Mouse (Mus musculus): ENCODE data around the gene Dhdh. TPM values are rescaled to one million over a fixed set of nuclear protein-coding genes. Genes with fewer than 3 reads are reported as not detected.

Gene Dhdh
- total and polyA plus RNA-seq, 2 experiments = 37.7 to 73.7 TPM

GRCm38 (mm10) chr7:45515436-45515835, 26.8 kb upstream of the Dhdh start:
- WGBS = 61% methylated on average over 16 of the region's 16 CpGs
- no peak overlapping the region for H3K4me3 ChIP-seq (ENCODE audit: insufficient read depth, low read depth, low read length)
- no peak overlapping the region for H3K27ac ChIP-seq (replicated peaks; ENCODE audit: insufficient read depth, low read depth, low read length)

GRCm38 (mm10) chr7:45514411-45514810, 25.8 kb upstream of the Dhdh start:
- H3K9ac ChIP-seq (ENCODE audit: low read depth, low read length) = no peak overlapping the region
- H3K36me3 ChIP-seq (ENCODE audit: control insufficient read depth, insufficient read depth, low read length) = no peaks in the 10 kb centered on the region
- no peak for DNase-seq (ENCODE audit: extremely low read depth, low read depth, low spot score)
- no peaks in the 10 kb centered on the region; the same call in 1 of the 2 replicates for H3K79me2 ChIP-seq (ENCODE audit: control insufficient read depth, insufficient read depth, low read length)
- H3K4me1 ChIP-seq (ENCODE audit: control insufficient read depth, insufficient read depth, low read length) = peaks cover 2% of the 10 kb centered on the region; the same call in 1 of the 2 replicates
- WGBS = 95% methylated on average over 7 of the region's 7 CpGs
- H3K4me3 ChIP-seq (ENCODE audit: insufficient read depth, low read depth, low read length) = no peak overlapping the region
- H3K27me3 ChIP-seq (ENCODE audit: control insufficient read depth, insufficient read depth, low read length) = no peaks in the 10 kb centered on the region
- no peak overlapping the region for H3K27ac ChIP-seq (replicated peaks; ENCODE audit: insufficient read depth, low read depth, low read length)
- TF ChIP-seq CTCF (IDR thresholded peaks at IDR 0.05; ENCODE audit: low read depth, low read length) (no peak), POLR2A (IDR thresholded peaks at IDR 0.05; ENCODE audit: extremely low read depth, insufficient read depth, low read length) (no peak)

More at GRCm38 (mm10) chr7:45515436-45515835, 26.8 kb upstream of the Dhdh start:
- no peaks in the 10 kb centered on the region for H3K79me2 ChIP-seq (ENCODE audit: control insufficient read depth, insufficient read depth, low read length)
- H3K4me1 ChIP-seq (ENCODE audit: control insufficient read depth, insufficient read depth, low read length) = no peaks in the 10 kb centered on the region
- H3K36me3 ChIP-seq (ENCODE audit: control insufficient read depth, insufficient read depth, low read length) = no peaks in the 10 kb centered on the region
- TF ChIP-seq CTCF (IDR thresholded peaks at IDR 0.05; ENCODE audit: low read depth, low read length) = no peak
- no peak for TF ChIP-seq POLR2A (IDR thresholded peaks at IDR 0.05; ENCODE audit: extremely low read depth, insufficient read depth, low read length)
- no peak for DNase-seq (ENCODE audit: extremely low read depth, low read depth, low spot score)
- no peak overlapping the region for H3K9ac ChIP-seq (ENCODE audit: low read depth, low read length)
- H3K27me3 ChIP-seq (ENCODE audit: control insufficient read depth, insufficient read depth, low read length) = no peaks in the 10 kb centered on the region

GRCm38 (mm10) chr7:45509912-45510787, 21.5 kb upstream of the Dhdh start, which contains the start of gene Nucb1:
Gene Nucb1, minus strand, starts transcription at chr7:45510406.
- Histone ChIP-seq H3K27ac (replicated peaks; ENCODE audit: insufficient read depth, low read depth, low read length) (peak within 1 kb of the TSS; percentile 84), H3K27me3 (ENCODE audit: control insufficient read depth, insufficient read depth, low read length) (no peaks in the 10 kb centered on the region), H3K4me1 (ENCODE audit: control insufficient read depth, insufficient read depth, low read length) (peaks cover 13% of the 10 kb centered on the region), H3K36me3 (ENCODE audit: control insufficient read depth, insufficient read depth, low read length) (no peaks in the 10 kb centered on the region), H3K9ac (ENCODE audit: low read depth, low read length) (peak within 1 kb of the TSS; percentile 80), H3K79me2 (ENCODE audit: control insufficient read depth, insufficient read depth, low read length) (peaks cover 8% of the 10 kb centered on the region; the same call in 1 of the 2 replicates), H3K4me3 (ENCODE audit: insufficient read depth, low read depth, low read length) (peak within 1 kb of the TSS; percentile 76)
- peak; percentile 85 for DNase-seq (ENCODE audit: extremely low read depth, low read depth, low spot score)
- WGBS = under 1% methylated on average over 44 of the region's 44 CpGs
- TF ChIP-seq POLR2A (IDR thresholded peaks at IDR 0.05; ENCODE audit: extremely low read depth, insufficient read depth, low read length) (peak; percentile 64; the same call in 1 of the 2 replicates), CTCF (IDR thresholded peaks at IDR 0.05; ENCODE audit: low read depth, low read length) (no peak)

DNA sequence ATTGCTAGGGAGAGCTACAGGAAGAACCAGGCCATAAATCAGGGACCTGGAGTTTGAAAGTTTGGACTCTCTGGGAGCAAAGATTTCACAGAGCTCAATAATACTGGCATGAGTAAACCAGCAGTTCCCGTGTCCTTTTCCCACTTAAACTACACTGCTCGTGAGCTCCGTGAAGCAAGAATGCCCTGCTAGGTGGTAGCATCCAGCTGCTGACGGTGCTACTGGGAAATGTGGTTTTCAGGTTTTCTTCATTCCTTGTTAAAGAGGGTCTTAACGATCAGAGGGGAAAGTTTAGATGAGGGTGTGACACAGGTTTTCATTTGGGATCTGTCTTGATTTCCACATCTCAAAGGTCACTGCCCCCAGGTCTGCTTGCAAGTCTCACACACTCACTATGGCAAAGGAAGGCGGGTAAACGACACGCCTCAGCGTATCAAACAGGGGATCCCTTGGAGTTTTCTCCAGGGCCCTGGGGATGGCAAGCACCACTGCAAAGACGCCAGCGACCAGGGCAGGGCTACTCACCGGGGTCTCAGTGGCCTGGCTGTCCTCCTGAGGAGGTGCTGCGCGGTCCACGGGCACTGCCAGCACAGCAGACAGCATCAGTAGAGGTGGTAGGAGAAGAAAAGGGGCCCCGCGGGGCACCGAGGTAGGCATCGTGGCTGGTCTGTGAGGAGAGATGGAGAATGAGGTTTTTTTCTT, 20.7 kb upstream of the Dhdh start:
- Histone ChIP-seq H3K79me2 (ENCODE audit: control insufficient read depth, insufficient read depth, low read length) (peaks cover 12% of the 10 kb centered on the region; the same call in 1 of the 2 replicates), H3K4me1 (ENCODE audit: control insufficient read depth, insufficient read depth, low read length) (peaks cover 13% of the 10 kb centered on the region), H3K4me3 (ENCODE audit: insufficient read depth, low read depth, low read length) (peak overlapping the region; percentile 76), H3K9ac (ENCODE audit: low read depth, low read length) (peak overlapping the region; percentile 80), H3K27ac (replicated peaks; ENCODE audit: insufficient read depth, low read depth, low read length) (peak overlapping the region; percentile 79), H3K36me3 (ENCODE audit: control insufficient read depth, insufficient read depth, low read length) (no peaks in the 10 kb centered on the region), H3K27me3 (ENCODE audit: control insufficient read depth, insufficient read depth, low read length) (no peaks in the 10 kb centered on the region)
- TF ChIP-seq POLR2A (IDR thresholded peaks at IDR 0.05; ENCODE audit: extremely low read depth, insufficient read depth, low read length) = no peak
- no peak for TF ChIP-seq CTCF (IDR thresholded peaks at IDR 0.05; ENCODE audit: low read depth, low read length)
- 11% methylated on average over 19 of the region's 19 CpGs for WGBS
- DNase-seq (ENCODE audit: extremely low read depth, low read depth, low spot score) = peak; percentile 54

DNA sequence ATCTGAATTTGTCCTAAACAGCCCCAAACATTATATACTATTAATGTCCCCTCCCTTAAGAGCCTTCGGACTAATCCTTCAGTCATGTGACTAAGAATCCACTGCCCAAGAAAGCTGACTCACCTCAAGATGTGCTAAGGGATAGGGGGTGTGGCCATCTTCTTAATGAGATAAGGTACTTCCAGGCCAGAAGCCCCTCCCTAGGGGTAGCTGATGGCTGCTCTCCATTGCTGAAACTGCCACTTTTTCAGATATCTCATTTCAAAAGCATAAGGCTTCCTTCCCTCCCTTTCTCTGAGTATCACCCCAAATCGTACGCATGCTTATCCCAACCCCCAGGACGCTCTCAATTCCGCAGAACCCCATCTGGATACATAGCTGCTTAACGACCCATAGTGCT, 20.0 kb upstream of the Dhdh start:
- Histone ChIP-seq H3K27ac (replicated peaks; ENCODE audit: insufficient read depth, low read depth, low read length) (no peak overlapping the region), H3K36me3 (ENCODE audit: control insufficient read depth, insufficient read depth, low read length) (no peaks in the 10 kb centered on the region), H3K79me2 (ENCODE audit: control insufficient read depth, insufficient read depth, low read length) (peaks cover 12% of the 10 kb centered on the region; the same call in 1 of the 2 replicates), H3K4me1 (ENCODE audit: control insufficient read depth, insufficient read depth, low read length) (peaks cover 13% of the 10 kb centered on the region), H3K9ac (ENCODE audit: low read depth, low read length) (no peak overlapping the region), H3K27me3 (ENCODE audit: control insufficient read depth, insufficient read depth, low read length) (no peaks in the 10 kb centered on the region), H3K4me3 (ENCODE audit: insufficient read depth, low read depth, low read length) (no peak overlapping the region)
- WGBS = 87% methylated on average over 6 of the region's 6 CpGs
- TF ChIP-seq POLR2A (IDR thresholded peaks at IDR 0.05; ENCODE audit: extremely low read depth, insufficient read depth, low read length) (no peak), CTCF (IDR thresholded peaks at IDR 0.05; ENCODE audit: low read depth, low read length) (no peak)
- no peak for DNase-seq (ENCODE audit: extremely low read depth, low read depth, low spot score)

Data from liver, adult 2 months (tissue).